In genomic region chr17:24642791-24643343, GRCm38 (mm10) we compare ENCODE assay signal across 1 mouse cellular context.
TF ChIP-seq lines count a peak whose summit lies in the region.

No protein-coding gene starts in this region.

TF ChIP-seq in myocyte, 11 proteins besides CTCF, POLR2A, EP300 and RAD21 (continued from another document):
- TF ChIP-seq E2F4 (IDR thresholded peaks at IDR 0.05; ENCODE audit: insufficient read depth) (no peak), REST (IDR thresholded peaks at IDR 0.05; ENCODE audit: insufficient read depth, insufficient read length) (no peak), TCF12 (IDR thresholded peaks at IDR 0.05; ENCODE audit: insufficient read depth, poor library complexity, severe bottlenecking) (no peak), POLR2AphosphoS2 (IDR thresholded peaks at IDR 0.05; ENCODE audit: insufficient read length, low read depth) (no peak), MYOD1 (IDR thresholded peaks at IDR 0.05; ENCODE audit: control insufficient read depth in 1 of 3, insufficient read length in 2 of 3, low read depth in 2 of 3) (peak in 1 of 3 experiments; percentile 69), MAX (IDR thresholded peaks at IDR 0.05; ENCODE audit: low read depth) (no peak)
